Comparison of ENCODE assay signal across 8 mouse cellular contexts in genomic region chr17:32951441-32951840, GRCm38 (mm10). TPM values are rescaled to one million over a fixed set of nuclear protein-coding genes. Genes with fewer than 3 reads are reported as not detected.
A peak's percentile ranks its signal among the peaks of the same experiment; 100 is the strongest.
DNase-seq lines count a peak whose midpoint lies in the region; ATAC-seq lines count a peak whose summit lies in the region.

No protein-coding gene starts in this region.

- no peak overlapping the region for H3K27ac ChIP-seq in hindbrain, embryonic 11.5 days (ENCODE audit: low read depth, low read length)
- no peak overlapping the region for H3K27ac ChIP-seq in hindbrain, embryonic 13.5 days

- no peak overlapping the region for H3K4me3 ChIP-seq in hindbrain, embryonic 11.5 days (ENCODE audit: low read depth, low read length)
- H3K4me3 ChIP-seq in hindbrain, embryonic 13.5 days: no peak overlapping the region

- DNase-seq in hindbrain, embryonic 11.5 days (ENCODE audit: low spot score): peak; percentile 77
- DNase-seq in brain, adult 2 months (ENCODE audit: low read depth, low spot score): peak; percentile 91
- DNase-seq in induced T-regulatory cell, adult 2 months (ENCODE audit: low read depth): peak; percentile 89
- DNase-seq in left cerebral cortex, postnatal 14 days (ENCODE audit: low spot score in 2 of 2): peak; percentile 89
- peak; percentile 89 for DNase-seq in naive thymus-derived CD4-positive, alpha-beta T cell, adult 2 months (ENCODE audit: low read depth)
- peak; percentile 70 to 90 for DNase-seq in spleen, postnatal 4 days (ENCODE audit: low spot score in 2 of 2)

- no peaks in the 10 kb centered on the region for H3K4me1 ChIP-seq in hindbrain, embryonic 11.5 days (replicated peaks; ENCODE audit: control insufficient read depth, insufficient read depth, low read length)
- peaks cover 12% of the 10 kb centered on the region; the same call in 1 of the 2 replicates for H3K4me1 ChIP-seq in hindbrain, embryonic 13.5 days (replicated peaks)

- no peak overlapping the region for H3K4me2 ChIP-seq in hindbrain, embryonic 11.5 days (replicated peaks; ENCODE audit: low read depth, low read length)
- no peak overlapping the region for H3K4me2 ChIP-seq in hindbrain, embryonic 13.5 days

- H3K9ac ChIP-seq in hindbrain, embryonic 11.5 days (ENCODE audit: low read depth, low read length): no peak overlapping the region
- H3K9ac ChIP-seq in hindbrain, embryonic 13.5 days: no peak overlapping the region

- WGBS in hindbrain, embryonic 11.5 days: 37% methylated on average over 16 of the region's 16 CpGs
- WGBS in hindbrain, embryonic 13.5 days: 42% methylated on average over 16 of the region's 16 CpGs

- no peak for ATAC-seq in hindbrain, embryonic 11.5 days (ENCODE audit: low FRiP score)
- no peak for ATAC-seq in hindbrain, embryonic 13.5 days (ENCODE audit: low FRiP score)
- 0 out of 2 replicates have a peak, but pooled peaks have one; percentile 36 for ATAC-seq in erythroid progenitor cell, adult 5-6 weeks (replicated peaks; ENCODE audit: low FRiP score, poor library complexity, severe bottlenecking)

- H3K27me3 ChIP-seq in hindbrain, embryonic 11.5 days (ENCODE audit: control insufficient read depth, insufficient read depth, low read length): no peaks in the 10 kb centered on the region
- H3K27me3 ChIP-seq in hindbrain, embryonic 13.5 days: no peaks in the 10 kb centered on the region

- no peaks in the 10 kb centered on the region for H3K9me3 ChIP-seq in hindbrain, embryonic 11.5 days (ENCODE audit: control insufficient read depth, low read length)
- H3K9me3 ChIP-seq in hindbrain, embryonic 13.5 days: no peaks in the 10 kb centered on the region

- intact Hi-C loops in left cerebral cortex, postnatal 14 days (cut with DNase I): no loop called here

- H3K36me3 ChIP-seq in hindbrain, embryonic 11.5 days (ENCODE audit: control insufficient read depth, insufficient read depth, low read length): no peaks in the 10 kb centered on the region
- no peaks in the 10 kb centered on the region for H3K36me3 ChIP-seq in hindbrain, embryonic 13.5 days

RNA-seq across cellular contexts. Expression of gene Cyp4f13, which starts 4.2 kb away (rescaled TPM):
- polyA plus RNA-seq in hindbrain, embryonic 11.5 days (2014; fragmentation: Nextera tagmentation; extraction: Ambion mirVana): 3.1 and 5.5 TPM in 2 replicates
- 9.5 and 10.9 TPM in 2 replicates for polyA plus RNA-seq in hindbrain, embryonic 13.5 days (2015; fragmentation: Nextera tagmentation; extraction: Ambion mirVana)
- 3.6 and 14.7 TPM in 2 replicates for total RNA-seq in erythroid progenitor cell, adult 5-6 weeks (2015; ENCODE audit: low replicate concordance)
- 2.6 and 4.1 TPM in 2 replicates for total RNA-seq in erythroid progenitor cell, adult 5-6 weeks (2017; ENCODE audit: low replicate concordance)
- total RNA-seq in left cerebral cortex, postnatal 14 days (2021): 10 to 100 TPM; 13.3 to 15.1 TPM

RNA-seq across cellular contexts. Expression of gene Zfp472, which starts 14.2 kb away (rescaled TPM):
- polyA plus RNA-seq in hindbrain, embryonic 11.5 days (2014; fragmentation: Nextera tagmentation; extraction: Ambion mirVana): 13.4 TPM in 2 replicates
- polyA plus RNA-seq in hindbrain, embryonic 13.5 days (2015; fragmentation: Nextera tagmentation; extraction: Ambion mirVana): 8.5 and 8.8 TPM in 2 replicates
- total RNA-seq in erythroid progenitor cell, adult 5-6 weeks (2015; ENCODE audit: low replicate concordance): 5.9 and 13.3 TPM in 2 replicates
- total RNA-seq in erythroid progenitor cell, adult 5-6 weeks (2017; ENCODE audit: low replicate concordance): 6.5 and 12.2 TPM in 2 replicates
- 1 to 10 TPM; 3.1 to 3.4 TPM for total RNA-seq in left cerebral cortex, postnatal 14 days (2021)

RNA-seq across cellular contexts. Expression of gene Cyp4f14, which starts 34.3 kb away (rescaled TPM):
- polyA plus RNA-seq in hindbrain, embryonic 11.5 days (2014; fragmentation: Nextera tagmentation; extraction: Ambion mirVana): not detected in 2 replicates
- polyA plus RNA-seq in hindbrain, embryonic 13.5 days (2015; fragmentation: Nextera tagmentation; extraction: Ambion mirVana): not detected in 2 replicates
- total RNA-seq in erythroid progenitor cell, adult 5-6 weeks (2015; ENCODE audit: low replicate concordance): not detected in 2 replicates
- not detected in 2 replicates for total RNA-seq in erythroid progenitor cell, adult 5-6 weeks (2017; ENCODE audit: low replicate concordance)
- total RNA-seq in left cerebral cortex, postnatal 14 days (2021): 1 to 10 TPM; 3.3 to 3.4 TPM

RNA-seq across cellular contexts. Expression of gene Zfp952, which starts 41.5 kb away (rescaled TPM):
- 18.5 and 18.6 TPM in 2 replicates for polyA plus RNA-seq in hindbrain, embryonic 11.5 days (2014; fragmentation: Nextera tagmentation; extraction: Ambion mirVana)
- 19.8 and 22.7 TPM in 2 replicates for polyA plus RNA-seq in hindbrain, embryonic 13.5 days (2015; fragmentation: Nextera tagmentation; extraction: Ambion mirVana)
- 0.72 and 6.3 TPM in 2 replicates for total RNA-seq in erythroid progenitor cell, adult 5-6 weeks (2015; ENCODE audit: low replicate concordance)
- 2.1 and 2.3 TPM in 2 replicates for total RNA-seq in erythroid progenitor cell, adult 5-6 weeks (2017; ENCODE audit: low replicate concordance)
- 10 to 100 TPM; 13.6 to 14.6 TPM for total RNA-seq in left cerebral cortex, postnatal 14 days (2021)

RNA-seq across cellular contexts. Expression of gene Zfp870, which starts 60.0 kb away (rescaled TPM):
- 8.6 and 10.0 TPM in 2 replicates for polyA plus RNA-seq in hindbrain, embryonic 11.5 days (2014; fragmentation: Nextera tagmentation; extraction: Ambion mirVana)
- polyA plus RNA-seq in hindbrain, embryonic 13.5 days (2015; fragmentation: Nextera tagmentation; extraction: Ambion mirVana): 7.4 and 7.8 TPM in 2 replicates
- 0.84 and 1.1 TPM in 2 replicates for total RNA-seq in erythroid progenitor cell, adult 5-6 weeks (2015; ENCODE audit: low replicate concordance)
- 0.64 and 0.83 TPM in 2 replicates for total RNA-seq in erythroid progenitor cell, adult 5-6 weeks (2017; ENCODE audit: low replicate concordance)
- total RNA-seq in left cerebral cortex, postnatal 14 days (2021): 1 to 10 TPM; 8.0 to 8.3 TPM

Comparison
In these comparisons a context has a peak if more than half of its experiments do, and no peak if none do; other contexts are left out.
1. RNA of gene Cyp4f14, which starts 34.3 kb away (total RNA-seq): 3.3 to 3.4 TPM in left cerebral cortex, postnatal 14 days; not detected in erythroid progenitor cell, adult 5-6 weeks; every median in the first group is over 4 times any median in the second.
2. Peak in every context shown above with its lines, with median percentiles within 50 percentile points of each other: DNase-seq.